Mouse (Mus musculus) large intestine, adult 2 months (tissue): ENCODE measurements around the gene Syt16. TPM values are rescaled to one million over a fixed set of nuclear protein-coding genes. Genes with fewer than 3 reads are reported as not detected.

ENCODE experiments used
- DNase-seq: peaks from one replicate; pipeline ENCODE4 v3.0.0-alpha.2; 2012; ENCODE audit warnings: low read depth, low spot score
- WGBS: fragments of 180-500 bp; shearing (Covaris S2); methylation state at CpG from one replicate; pipeline ENCODE4 v1.1.7; 2018; 5-methylcytosine and 5-hydroxymethylcytosine counted together
- polyA plus RNA-seq: library from polyadenylated mRNA; depleted of rRNA; stranded (reverse); fragments of >200 nt; gene quantifications from 2 replicates; pipeline ENCODE4 v1.2.3, GENCODE M21; 2012

The Syt16 gene
- polyA plus RNA-seq, 1 experiment = 0.12 TPM

DNA sequence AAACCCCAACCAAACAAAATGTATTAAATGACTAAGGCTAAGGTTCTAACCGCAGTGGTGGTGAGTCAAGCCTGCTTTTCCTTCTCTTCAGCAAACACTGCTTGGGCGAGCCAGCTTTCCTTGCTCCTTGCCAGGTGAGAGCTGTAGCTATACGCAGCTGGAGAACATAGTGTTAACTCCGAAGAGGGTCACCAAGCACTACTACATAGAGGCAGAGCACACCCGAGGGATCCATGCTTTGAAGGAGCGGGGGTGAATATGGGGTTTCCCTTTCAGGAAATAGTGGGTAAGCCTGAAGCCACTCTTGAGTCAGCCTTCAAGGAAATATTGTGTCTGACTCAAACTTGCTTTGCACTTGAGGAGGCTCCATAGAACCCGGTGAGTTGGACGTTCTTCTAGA lies 95.6 kb downstream of the Syt16 start:
- 78% methylated on average over 8 of the region's 8 CpGs for WGBS
- no peak for DNase-seq

DNA sequence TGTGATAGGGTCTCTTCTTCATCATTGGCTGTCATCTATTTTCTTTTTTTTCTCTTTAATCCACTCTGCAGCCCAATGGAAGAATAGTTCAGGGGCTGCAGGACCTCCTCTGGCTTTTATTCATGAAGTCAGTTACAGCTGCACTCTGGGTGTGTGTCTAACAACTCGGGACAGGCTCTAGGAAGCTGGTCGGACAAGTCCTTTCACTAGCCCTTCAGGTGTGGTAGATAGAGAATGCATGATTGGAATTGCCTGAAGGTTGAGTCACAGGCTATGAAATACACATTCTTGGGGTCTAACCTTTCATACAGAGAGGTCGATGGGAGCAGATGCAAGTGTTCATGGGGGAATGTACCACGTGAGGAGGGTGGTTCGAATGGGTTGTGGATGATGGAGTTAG lies 97.2 kb downstream of the Syt16 start:
- WGBS = 56% methylated on average over 5 of the region's 5 CpGs
- no peak for DNase-seq

DNA sequence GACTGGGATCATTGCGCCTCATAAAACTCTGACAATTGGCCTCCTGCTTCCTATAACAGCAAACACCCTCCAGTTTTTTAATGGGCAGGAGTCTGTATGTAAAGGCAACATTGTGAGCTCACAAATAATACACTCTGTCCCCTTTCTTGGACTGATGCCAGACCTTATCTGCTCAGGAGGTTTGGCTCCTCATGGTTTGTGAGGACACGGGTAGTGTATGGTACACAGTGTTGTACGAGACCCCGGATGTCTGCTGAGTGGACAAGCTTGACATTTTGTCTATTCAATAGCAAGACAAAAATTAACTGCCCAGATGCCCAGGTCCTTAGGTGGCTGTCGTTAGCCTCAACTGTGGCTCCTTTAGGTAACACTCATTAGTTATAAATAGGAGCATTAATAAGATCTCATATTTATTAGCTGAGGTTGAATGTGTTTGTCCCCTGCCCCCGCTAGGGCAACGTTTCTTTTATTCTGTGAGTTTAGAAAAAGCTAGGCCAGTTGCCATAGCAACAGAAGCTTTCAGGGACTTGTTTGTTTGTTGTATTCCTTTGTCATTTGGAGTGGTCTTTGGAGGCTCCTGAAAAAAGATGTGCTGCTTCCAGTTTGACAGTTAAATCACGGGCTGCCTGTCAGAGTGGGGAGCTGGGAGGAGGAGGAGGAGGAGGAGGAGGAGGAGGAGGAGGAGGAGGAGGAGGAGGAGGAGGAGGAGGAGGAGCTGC lies 101.3 kb downstream of the Syt16 start:
- DNase-seq = no peak
- 58% methylated on average over 8 of the region's 8 CpGs for WGBS

DNA sequence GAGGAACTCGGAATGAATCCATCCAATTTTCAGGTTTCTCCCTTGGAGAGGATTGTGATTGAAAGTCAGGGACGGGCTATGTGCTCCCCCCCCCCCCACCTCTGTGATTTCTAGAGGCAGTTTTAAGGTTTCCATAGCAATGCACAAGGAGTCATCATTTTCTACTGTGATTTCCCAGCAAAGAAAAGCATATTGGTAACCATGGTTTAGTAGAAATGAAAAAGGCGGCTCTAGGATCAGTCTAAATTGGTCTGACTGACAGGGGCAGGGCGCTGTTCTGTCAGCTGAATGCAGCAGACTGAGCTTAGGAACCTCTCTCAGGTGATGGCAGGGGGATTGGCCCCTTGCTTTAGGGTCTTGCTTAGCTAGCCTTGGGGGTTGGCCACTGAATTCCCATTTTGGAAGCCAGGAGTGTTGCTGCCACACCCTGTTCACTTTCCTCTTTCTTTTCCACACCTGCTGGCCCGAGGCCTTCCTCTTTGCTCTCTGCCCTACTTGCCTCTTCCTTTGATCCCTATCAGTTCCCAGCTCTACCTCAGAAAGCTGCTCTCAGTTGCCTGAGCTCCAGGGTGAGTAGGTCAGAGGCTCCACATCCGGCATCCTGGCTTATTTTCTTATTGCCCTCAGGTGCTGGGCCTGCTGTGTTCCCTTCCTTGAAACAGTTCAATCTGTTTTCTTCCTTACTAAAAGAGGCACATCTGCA lies 108.5 kb downstream of the Syt16 start:
- 62% methylated on average over 6 of the region's 6 CpGs for WGBS
- no peak for DNase-seq

DNA sequence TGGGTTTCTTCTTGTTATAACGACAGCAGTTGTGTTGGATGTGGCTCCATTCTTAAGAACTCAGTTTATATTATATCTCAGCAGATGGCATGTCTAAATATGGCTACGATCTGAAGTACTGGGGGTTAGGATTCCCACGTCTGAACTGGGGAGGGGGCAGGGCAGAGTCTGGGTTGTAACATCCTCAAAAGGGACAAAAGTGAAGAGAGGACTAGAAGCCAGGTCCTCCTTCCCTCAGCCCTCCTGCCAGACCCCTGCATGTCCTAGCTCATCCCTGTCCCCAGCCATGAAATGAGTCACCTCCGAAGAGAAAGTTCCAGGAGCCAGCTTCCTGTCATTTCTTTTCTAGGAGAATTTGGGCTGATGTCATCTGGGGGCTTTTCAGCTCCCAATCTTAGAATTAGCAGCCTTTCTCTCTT lies 111.2 kb downstream of the Syt16 start:
- no peak for DNase-seq
- 64% methylated on average over 4 of the region's 4 CpGs for WGBS

DNA sequence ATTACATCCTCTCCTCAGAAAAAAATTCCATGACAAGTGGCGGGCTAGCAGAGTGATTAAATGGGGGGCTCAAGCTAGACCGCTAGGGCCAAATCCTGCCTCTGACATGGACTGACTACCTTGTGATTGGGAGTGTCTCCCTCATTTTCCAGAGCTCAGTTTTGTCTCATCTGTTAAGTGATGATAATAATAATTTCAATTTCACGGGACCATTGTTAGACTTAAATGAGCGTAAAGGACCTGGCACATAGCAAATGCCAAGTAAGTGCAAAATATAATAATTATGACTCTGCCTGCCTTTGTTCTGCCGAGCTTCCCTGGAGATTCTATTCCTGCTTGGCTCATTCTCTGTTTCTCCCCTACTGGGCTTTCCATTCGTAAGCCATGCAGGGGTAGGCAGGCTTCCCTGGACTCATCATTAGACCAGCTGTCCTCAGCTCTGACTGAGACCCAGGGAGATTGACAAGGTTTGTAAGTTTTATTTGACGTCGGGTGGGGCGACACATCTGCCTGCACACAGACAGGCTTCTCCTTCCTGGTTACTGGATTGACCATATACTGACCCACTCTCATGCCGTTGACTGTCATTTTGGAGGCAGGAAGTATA lies 112.1 kb downstream of the Syt16 start:
- WGBS = 83% methylated on average over 10 of the region's 10 CpGs
- DNase-seq = no peak

DNA sequence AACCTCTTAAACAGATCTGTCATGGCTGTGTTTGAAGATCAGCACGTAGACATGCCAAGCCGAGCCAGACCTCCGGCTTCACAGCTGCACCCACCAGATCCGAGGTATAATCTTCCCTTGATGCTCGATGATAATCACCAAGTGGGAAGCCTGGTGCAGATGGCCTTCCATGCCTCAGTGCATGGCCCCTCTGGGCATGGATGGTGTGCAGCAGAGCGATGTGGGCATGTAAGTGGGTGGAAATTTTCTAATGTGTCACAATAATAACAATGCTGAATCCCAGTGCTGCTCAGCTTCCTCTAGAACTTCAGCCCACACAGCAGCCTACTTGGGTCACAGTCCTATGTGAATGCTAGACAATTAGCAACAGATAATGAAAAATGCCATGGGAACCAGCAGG lies 119.4 kb downstream of the Syt16 start:
- no peak for DNase-seq
- 86% methylated on average over 6 of the region's 6 CpGs for WGBS

DNA sequence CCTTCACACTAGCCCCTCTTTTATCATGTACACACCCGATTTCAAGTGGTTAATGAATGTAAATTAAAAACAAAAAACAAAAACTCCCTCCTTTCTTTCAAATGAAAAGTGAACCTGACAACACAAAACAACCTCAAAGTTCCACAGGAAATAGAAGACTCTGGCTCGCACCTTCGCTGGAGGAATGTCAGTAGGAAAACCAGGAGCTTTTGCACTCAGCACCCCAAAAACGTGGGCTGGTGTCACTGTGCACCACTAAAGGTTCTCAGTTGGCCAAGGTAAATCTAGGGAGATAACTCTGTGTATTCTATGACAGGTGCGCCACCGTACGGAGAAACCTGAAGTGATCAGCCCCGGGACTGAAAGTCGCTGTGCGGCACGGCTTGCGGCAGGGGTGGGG lies 128.3 kb downstream of the Syt16 start:
- WGBS = 82% methylated on average over 12 of the region's 12 CpGs
- DNase-seq = no peak

DNA sequence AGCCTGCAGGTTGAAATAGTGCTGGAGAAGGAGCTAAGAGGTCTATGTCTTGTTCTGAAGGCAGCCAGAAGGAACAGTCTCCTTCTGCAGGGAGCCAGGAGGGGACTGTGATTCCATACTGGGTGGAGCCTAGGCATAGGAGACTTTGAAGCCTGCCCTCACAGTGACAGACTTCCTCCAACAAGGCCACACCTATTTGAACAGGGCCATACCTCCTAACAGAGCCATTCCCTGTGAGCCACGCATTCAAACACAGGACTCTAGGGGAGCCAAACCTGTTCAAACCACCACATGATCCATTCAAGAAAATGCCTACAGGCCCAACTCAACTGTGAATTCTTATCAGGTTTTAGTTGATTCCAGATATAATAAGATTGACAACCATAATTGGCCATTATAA lies 130.8 kb downstream of the Syt16 start:
- WGBS = 41% methylated on average over 1 of the region's 1 CpGs
- DNase-seq = peak; percentile 21

DNA sequence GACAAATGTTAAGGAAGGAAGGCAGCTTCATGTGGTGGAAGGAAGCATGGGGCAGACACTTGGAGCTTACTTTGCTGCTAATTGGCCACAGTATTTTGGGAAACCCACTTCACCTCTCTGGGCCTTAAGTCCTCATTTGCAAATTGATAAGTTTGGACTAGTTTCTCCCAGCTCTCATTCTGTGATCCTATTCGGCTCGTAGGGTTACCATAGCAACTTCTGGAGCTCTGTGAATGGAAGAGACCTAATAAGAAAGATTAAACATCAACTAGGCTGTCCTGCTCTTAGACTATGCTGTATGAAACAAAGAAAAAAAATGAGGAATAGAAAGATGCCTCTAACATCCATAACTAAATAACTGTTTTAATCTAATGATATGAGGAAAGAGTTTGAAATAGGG lies 134.3 kb downstream of the Syt16 start:
- no peak for DNase-seq
- WGBS = 38% methylated on average over 2 of the region's 2 CpGs

DNA sequence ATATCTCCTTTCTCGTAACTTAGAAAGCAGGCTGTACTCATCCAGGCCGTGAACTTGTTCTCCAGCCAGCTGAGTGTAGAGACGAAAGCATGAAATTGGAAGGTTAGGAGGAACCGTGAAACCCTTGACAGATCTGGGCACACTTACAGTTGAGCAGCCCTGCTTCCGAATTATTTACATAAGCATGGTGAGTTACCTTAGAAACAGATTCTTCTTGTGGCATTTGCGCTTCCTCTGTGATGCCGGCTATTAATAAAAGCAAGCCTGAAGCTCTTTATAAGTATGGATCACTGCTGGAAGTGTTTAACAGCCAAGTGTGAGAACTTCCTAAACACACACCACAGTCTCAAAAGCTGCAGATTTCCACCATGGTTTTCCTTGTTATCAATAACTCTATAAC lies 144.7 kb downstream of the Syt16 start:
- WGBS = 73% methylated on average over 7 of the region's 7 CpGs
- DNase-seq = no peak

DNA sequence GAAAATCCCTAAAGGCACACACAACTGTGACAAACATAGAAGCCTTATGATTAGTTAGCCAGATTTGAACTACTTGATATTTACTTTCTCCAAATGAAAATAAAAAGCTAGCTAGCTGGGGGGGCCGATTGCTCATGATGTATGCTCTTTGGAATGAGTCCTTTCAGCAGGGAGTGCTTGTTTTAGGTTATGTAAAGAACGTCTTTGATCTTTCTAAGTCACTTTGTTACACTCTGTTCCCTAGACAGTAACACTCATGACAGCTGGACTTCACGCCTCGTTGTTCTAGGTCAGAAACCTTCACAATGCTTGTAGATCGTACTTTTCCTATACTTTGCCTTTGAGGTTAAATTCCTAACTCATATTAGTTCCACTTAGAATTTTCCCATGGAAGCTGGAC lies 146.9 kb downstream of the Syt16 start:
- WGBS = 66% methylated on average over 5 of the region's 5 CpGs
- no peak for DNase-seq

DNA sequence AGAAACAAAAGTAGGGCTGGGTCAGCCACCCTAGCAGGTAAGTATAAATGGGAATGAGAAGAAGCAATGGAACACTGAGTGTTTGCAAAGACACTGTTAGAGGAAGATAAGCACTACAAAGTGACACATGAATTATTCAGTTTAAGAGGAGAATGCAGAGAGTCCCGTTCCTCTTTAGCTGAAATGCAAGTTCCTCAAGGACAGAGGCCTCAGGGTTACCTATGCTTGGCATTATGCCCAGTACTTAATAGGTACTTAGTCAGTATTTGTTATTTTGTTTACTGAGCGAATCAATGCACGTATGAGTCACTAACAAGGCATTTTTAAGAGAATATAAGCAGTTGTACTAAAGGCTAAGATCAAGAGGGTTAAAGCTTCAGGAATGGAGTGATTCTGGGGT lies 163.3 kb downstream of the Syt16 start:
- WGBS = 66% methylated on average over 3 of the region's 3 CpGs
- no peak for DNase-seq

DNA sequence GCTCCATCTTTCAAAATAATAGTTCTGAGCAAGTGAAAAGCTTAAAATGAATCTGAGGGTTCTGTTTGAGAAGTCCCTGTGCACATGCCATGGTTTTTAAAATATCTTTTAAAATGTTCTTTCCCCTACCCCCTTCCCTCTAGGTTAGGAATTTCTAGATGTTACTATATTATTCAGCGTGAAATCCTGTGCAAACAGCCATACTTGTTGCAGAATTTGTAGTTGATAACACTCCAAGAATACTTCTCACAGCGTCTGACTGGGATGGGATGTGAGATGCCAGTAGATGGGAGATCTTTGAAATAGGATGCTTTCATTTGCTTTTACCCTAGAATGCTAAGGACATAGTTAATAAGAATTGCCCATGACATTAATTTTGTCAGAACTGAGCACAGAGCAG lies 165.6 kb downstream of the Syt16 start:
- no peak for DNase-seq
- 81% methylated on average over 2 of the region's 2 CpGs for WGBS

DNA sequence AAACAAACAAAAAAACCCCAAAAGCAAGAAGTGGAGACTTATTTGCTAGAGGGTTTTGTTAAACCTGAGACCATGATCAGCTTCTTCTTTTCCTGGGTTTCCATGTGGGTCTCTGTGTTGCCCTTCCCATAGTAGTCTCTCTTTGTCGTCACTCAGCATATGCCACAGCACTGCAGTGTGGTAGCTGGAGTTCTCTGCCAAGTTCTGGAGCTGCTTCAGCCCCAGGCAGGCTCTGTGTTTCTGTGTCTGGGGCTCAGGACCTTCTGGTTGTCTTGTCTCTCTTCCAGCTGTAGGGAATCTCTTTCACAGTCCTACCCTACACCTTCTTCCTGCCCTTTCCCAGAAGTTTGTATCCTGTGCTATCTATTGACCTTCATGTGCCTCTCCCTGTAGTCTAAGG lies 173.8 kb downstream of the Syt16 start:
- no peak for DNase-seq
- 82% methylated on average over 1 of the region's 1 CpGs for WGBS

DNA sequence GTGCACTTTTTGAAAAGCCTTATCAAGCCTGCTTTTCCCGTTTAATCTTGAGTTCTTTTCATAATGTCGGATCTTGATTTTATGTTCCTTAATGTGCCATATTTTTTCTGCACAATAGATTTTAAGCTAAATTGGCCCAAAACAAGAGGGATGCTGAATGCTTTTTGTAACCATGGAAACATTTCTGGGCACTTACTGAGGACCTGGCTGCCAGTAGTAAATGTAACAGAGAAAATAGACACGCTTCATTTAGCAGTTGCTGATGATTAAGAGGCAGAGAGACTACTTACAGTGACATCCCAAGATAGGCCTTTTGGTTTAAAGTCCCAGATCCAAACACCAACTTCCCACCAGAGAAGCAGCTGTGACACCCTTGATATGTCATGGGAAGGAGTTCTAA lies 176.4 kb downstream of the Syt16 start:
- no peak for DNase-seq
- 78% methylated on average over 3 of the region's 3 CpGs for WGBS

DNA sequence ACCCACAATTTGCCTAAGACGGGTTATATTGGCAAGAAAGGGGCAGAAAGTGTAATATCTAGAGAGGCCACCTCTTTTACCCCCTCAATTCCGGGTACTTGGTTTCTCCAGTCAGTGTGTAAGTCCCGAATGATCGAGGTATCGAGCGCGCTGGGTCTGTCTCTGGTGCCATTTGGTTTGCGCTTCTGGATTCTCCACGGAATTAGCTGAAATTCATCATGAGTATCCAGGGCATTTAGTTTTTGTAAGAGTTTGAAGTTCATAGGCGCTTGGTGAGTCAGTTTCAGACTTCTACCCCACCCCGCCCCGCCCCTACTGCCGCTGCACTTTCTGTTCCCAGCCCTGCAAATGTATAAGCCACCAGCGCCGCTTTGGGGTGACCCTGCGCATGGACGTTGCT lies 187.1 kb downstream of the Syt16 start:
- no peak for DNase-seq
- WGBS = 75% methylated on average over 17 of the region's 17 CpGs

DNA sequence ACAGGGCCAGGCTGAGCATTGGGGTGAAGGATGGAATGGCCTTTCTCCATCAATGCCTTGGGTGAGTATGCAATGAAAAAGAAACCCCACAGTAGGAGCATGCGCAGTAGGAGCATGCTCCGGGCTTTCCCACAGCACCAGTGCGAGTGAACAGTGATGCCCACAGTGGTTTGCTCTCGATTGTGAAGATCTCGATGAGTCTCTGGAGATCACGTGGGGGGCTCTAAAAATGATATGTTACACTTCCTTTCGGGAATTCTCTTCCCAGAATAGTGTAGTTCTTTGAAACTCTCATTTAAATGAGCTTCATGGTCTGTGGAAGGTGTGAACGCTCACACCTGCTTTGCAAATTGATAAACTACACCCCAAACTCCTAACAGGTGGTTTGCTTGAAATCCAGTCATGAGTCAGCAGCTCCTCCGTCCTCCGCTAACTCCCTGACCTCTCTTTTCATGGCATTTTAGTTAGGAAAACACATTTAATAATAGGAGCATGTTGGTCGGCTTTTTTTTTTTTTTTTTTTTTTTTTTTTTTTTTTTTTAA lies 190.9 kb downstream of the Syt16 start:
- DNase-seq = no peak
- WGBS = 81% methylated on average over 11 of the region's 11 CpGs

DNA sequence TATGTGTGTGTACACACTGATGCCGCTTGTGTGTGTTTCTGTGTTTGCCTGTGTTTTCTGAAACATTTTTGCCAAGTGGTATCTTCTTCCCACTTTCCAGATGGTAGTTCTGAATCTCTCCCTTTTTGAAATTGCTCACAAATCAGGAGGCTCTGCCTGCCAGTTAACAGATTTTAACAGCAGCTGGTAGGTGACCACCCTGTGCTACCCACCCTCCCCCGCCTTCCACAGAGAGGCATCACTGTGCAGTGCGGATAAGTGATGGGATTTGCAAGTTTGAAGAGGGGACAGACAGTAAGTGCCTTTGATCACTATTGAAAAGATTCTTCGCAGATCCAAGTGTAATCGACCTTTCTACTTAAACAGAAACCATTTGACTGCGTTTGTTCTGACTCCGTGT lies 191.4 kb downstream of the Syt16 start:
- DNase-seq = no peak
- WGBS = 54% methylated on average over 7 of the region's 7 CpGs

DNA sequence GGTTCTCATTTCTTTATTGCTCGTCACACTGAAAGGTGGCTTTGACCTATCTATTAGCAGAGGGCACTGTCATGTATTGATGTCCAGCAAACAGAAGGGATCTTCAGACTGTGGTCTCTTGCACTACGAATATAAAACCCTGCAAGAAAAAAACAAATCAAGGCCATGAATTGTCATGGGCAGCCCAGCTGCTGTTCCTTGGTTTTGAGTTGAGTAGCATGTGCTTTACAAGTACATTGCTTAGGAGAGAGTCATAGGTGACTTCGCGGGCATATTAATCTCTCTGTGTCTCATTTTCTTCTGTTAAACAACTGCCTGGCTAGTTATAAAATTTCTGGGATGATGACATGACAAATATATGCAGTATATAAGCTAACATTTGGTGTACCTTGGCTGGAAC lies 192.4 kb downstream of the Syt16 start:
- no peak for DNase-seq
- WGBS = 82% methylated on average over 4 of the region's 4 CpGs

DNA sequence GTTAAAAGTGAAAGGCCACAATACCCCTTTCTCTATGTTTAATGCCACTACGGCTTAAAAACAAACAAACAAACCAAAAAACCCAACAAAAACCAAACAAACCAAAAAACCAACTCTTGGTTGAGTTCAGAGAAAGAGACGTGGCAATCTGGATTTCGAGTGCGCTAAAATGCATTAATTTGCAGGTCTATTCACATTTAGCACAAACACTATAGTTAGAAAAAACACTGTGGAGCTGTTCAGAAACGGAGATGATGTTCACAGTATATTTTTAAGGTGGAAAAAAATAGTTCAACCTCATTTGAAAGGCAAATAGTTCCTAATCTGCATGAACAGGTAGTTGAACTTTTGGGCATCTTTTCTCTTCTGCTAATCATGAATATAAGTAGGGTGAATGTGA lies 192.8 kb downstream of the Syt16 start:
- DNase-seq = no peak
- WGBS = 92% methylated on average over 5 of the region's 5 CpGs
